Mouse (Mus musculus) ES-Bruce4 (cell line): ENCODE measurements around the gene Olfm1. TPM values are rescaled to one million over a fixed set of nuclear protein-coding genes. Genes with fewer than 3 reads are reported as not detected.

Experiments
- H3K27ac ChIP-seq: 2 replicates; pipeline ENCODE4 v1.5.1; 2012; ENCODE audit warnings: low read length, inconsistent platforms; ENCODE audit not compliant: insufficient read depth
- H3K27me3 ChIP-seq: 2 replicates; pipeline ENCODE4 v1.6.1; 2012; ENCODE audit warnings: mild to moderate bottlenecking, low read length, inconsistent platforms; ENCODE audit not compliant: control insufficient read depth, poor library complexity, insufficient read depth, severe bottlenecking
- H3K36me3 ChIP-seq: 2 replicates; pipeline ENCODE4 v1.6.1; 2012; ENCODE audit warnings: inconsistent platforms, mild to moderate bottlenecking, low read length, moderate library complexity; ENCODE audit not compliant: control insufficient read depth, poor library complexity, insufficient read depth, severe bottlenecking
- H3K4me1 ChIP-seq: one replicate; pipeline ENCODE4 v1.8.1; 2011; ENCODE audit warnings: low read length; ENCODE audit not compliant: control insufficient read depth, insufficient read depth
- H3K4me3 ChIP-seq: 2 replicates; pipeline ENCODE4 v1.5.1; 2011; ENCODE audit warnings: low read depth, mild to moderate bottlenecking, low read length
- H3K9ac ChIP-seq: 2 replicates; pipeline ENCODE4 v1.6.1; 2012; ENCODE audit warnings: low read depth, mild to moderate bottlenecking, inconsistent platforms; ENCODE audit not compliant: poor library complexity, severe bottlenecking
- H3K9me3 ChIP-seq: replicated peaks from 2 replicates; pipeline ENCODE4 v1.6.1; 2012; ENCODE audit warnings: mild to moderate bottlenecking, low read length, inconsistent platforms; ENCODE audit not compliant: control insufficient read depth, poor library complexity, insufficient read depth, severe bottlenecking
- CTCF ChIP-seq: IDR thresholded peaks from one replicate; pipeline ENCODE4 v1.8.1; 2011; ENCODE audit warnings: low read depth, low read length
- EP300 ChIP-seq: IDR thresholded peaks from 2 replicates; pipeline ENCODE4 v1.6.1; 2011; ENCODE audit warnings: low read depth, low read length; ENCODE audit not compliant: insufficient read depth
- POLR2A ChIP-seq: IDR thresholded peaks from one replicate; pipeline ENCODE4 v1.8.1; 2011; ENCODE audit warnings: low read length; ENCODE audit not compliant: insufficient read depth
- polyA plus RNA-seq: library from polyadenylated mRNA; stranded (reverse); fragments of >200 nt; gene quantifications from 2 replicates; pipeline ENCODE4 v1.2.4, GENCODE M21; 2011; ENCODE audit warnings: low read depth; ENCODE audit not compliant: missing spikeins, insufficient read depth, insufficient read length

Olfm1 gene
- polyA plus RNA-seq, 1 experiment, result 8.9 TPM

DNA sequence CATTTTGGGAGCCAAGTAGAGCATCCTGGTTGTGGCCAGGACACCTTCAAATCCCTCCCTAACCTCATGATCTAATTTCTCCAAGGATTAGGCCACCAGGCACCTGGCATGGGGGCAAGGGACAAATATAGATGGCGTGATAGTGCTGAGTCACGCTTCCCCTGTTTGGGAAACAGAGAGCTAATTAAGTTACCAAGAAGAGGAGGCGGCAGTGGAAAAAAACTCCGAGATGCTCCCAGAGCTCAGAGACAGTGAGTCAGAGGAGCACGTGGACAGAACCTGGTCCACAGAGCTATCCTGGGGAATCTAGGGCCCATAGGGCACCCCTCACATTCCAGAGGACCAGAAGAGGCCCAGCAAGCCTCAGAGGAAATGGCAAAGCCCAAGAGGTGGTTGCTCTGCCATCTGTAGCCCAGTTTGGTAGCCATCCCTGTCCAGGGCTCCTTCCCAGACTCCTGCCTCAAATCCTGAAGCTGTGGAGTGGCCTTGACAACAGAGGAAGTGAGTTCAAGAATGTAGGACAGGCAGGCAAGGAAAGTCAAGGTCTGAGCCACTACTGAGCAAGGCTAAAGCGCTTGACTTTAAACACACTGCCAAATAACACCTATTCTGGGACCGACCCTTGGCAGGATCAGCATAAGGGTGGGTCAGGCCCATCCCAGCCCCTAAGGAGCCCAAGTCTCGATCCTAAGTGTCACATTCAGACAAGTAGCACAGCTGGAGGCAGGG lies 52.0 kb downstream of the Olfm1 start:
- H3K4me1 ChIP-seq, result no peaks in the 10 kb centered on the region
- no peaks in the 10 kb centered on the region for H3K9me3 ChIP-seq
- H3K9ac ChIP-seq, result no peak overlapping the region
- no peaks in the 10 kb centered on the region for H3K36me3 ChIP-seq
- no peak overlapping the region for H3K27ac ChIP-seq
- H3K4me3 ChIP-seq, result no peak overlapping the region
- H3K27me3 ChIP-seq, result no peaks in the 10 kb centered on the region
- TF ChIP-seq CTCF, result no peak
- no peak for TF ChIP-seq EP300
- TF ChIP-seq POLR2A, result no peak

DNA sequence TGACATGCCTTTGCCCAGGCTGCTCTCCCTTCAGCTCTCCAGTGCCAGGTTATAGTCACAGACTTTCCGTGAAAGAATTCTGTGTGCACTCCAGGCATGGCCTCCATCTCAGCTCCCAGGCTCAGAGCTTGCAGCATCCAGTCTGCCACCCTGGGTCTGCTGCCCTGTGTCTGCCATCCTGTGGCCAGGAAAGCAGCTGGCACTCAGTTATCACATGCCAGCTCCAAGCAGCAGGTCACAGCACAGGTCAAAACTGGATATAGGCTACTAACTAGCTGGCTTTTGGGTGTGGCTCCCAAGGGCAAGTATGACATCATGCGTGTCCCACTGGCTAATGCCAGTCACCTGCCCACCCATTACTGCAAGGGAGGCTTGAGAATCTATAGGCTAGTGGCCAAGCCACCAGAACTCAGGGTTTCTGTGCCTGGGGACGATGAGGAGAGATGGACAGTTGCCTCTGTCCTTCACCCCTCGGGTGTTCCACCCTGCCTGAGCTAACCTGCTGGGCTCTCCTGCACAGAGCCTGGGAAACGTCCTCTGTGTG lies 53.4 kb downstream of the Olfm1 start:
- H3K4me1 ChIP-seq, result no peaks in the 10 kb centered on the region
- no peak overlapping the region for H3K4me3 ChIP-seq
- no peaks in the 10 kb centered on the region for H3K27me3 ChIP-seq
- H3K9me3 ChIP-seq, result no peaks in the 10 kb centered on the region
- TF ChIP-seq EP300 (no peak), POLR2A (no peak), CTCF (no peak)
- H3K9ac ChIP-seq, result no peak overlapping the region
- H3K36me3 ChIP-seq, result no peaks in the 10 kb centered on the region
- no peak overlapping the region for H3K27ac ChIP-seq

DNA sequence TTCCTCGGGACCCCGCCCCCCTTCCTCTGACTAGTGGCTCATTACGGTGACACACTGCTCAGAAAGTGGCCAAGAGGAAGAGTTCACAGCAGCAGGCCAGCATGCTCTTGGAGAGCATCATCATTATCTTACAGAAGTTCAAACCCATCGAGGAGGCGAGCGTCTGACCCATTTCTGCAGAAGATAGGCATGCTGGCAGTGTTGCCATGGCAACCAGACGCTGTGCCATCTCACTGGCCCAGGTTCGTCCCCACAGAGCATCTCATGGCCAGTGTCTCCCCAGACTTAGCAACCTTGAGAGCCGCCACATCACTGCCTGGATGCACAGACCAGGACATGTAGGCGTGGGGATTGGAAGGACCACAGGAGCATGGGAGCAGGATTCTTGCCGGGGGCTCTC lies 54.3 kb downstream of the Olfm1 start:
- H3K27me3 ChIP-seq, result no peaks in the 10 kb centered on the region
- no peaks in the 10 kb centered on the region for H3K36me3 ChIP-seq
- H3K9ac ChIP-seq, result no peak overlapping the region
- H3K9me3 ChIP-seq, result no peaks in the 10 kb centered on the region
- no peak overlapping the region for H3K4me3 ChIP-seq
- H3K4me1 ChIP-seq, result no peaks in the 10 kb centered on the region
- no peak for TF ChIP-seq CTCF
- TF ChIP-seq POLR2A, result no peak
- TF ChIP-seq EP300, result no peak
- no peak overlapping the region for H3K27ac ChIP-seq

DNA sequence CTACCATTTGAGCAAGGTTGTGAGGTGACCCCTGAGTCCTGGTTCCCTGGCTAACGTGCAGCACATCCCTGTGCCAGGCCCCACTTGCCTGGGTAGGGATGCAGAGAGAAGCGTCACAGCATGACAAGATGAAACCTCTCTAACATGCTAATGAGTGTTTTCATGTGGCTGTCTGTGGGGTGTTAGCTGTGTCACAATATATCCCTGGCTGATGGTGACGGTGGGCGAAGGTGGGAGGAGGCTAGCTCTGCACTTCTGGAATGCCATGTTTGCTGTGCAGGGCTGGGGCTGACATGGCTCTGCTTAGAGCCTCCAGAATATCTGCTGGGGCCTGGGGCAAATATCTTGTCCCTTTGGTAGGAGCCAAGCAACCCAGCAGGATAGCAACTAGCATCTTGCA lies 59.8 kb downstream of the Olfm1 start:
- TF ChIP-seq EP300, result no peak
- TF ChIP-seq POLR2A, result no peak
- no peak for TF ChIP-seq CTCF
- no peak overlapping the region for H3K27ac ChIP-seq
- no peaks in the 10 kb centered on the region for H3K27me3 ChIP-seq
- H3K9ac ChIP-seq, result no peak overlapping the region
- H3K4me1 ChIP-seq, result no peaks in the 10 kb centered on the region
- no peaks in the 10 kb centered on the region for H3K36me3 ChIP-seq
- no peak overlapping the region for H3K4me3 ChIP-seq
- H3K9me3 ChIP-seq, result no peaks in the 10 kb centered on the region

DNA sequence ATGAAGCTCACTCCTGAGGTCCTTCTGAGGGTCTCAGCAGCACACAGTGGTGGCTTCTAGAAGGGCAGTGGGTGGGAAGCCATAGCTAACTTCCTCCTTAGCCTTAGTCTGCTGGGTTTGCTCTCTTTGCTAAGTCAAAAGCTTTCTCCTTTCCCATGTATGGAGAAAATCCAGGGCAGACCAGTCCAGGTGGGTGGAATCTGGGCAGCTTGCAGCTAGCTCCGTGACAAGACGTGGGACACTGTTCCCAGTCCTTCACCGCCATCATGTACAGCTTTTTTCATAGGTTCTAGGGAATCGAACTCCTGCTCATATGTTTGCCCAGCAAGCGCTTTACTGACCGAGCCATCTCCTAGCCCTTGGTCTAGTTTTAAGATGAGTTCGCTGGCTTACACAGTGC lies 63.2 kb downstream of the Olfm1 start:
- no peak overlapping the region for H3K27ac ChIP-seq
- TF ChIP-seq EP300, result no peak
- no peak for TF ChIP-seq POLR2A
- TF ChIP-seq CTCF, result no peak
- H3K4me1 ChIP-seq, result no peaks in the 10 kb centered on the region
- no peak overlapping the region for H3K9ac ChIP-seq
- no peaks in the 10 kb centered on the region for H3K27me3 ChIP-seq
- H3K9me3 ChIP-seq, result no peaks in the 10 kb centered on the region
- H3K36me3 ChIP-seq, result no peaks in the 10 kb centered on the region
- no peak overlapping the region for H3K4me3 ChIP-seq

DNA sequence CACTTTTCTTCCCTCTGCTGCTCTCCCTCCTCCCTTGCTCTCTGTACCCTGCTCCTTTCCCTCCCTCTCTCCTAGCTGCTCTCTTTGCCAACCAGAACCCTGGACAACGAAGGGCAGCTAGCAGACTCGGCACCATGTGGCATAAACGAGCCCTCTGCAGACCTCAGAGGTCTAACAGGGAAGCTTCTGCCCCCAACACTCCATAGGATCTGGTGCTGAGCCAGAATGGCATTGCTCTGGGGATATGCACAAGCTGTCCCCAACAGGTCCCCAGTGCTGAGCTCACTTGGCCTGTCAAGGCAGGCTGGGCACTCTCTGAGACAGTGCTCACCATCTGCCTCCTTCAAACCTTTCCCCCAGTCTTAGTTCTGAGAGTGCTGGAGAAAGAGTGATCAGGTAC lies 68.6 kb downstream of the Olfm1 start:
- TF ChIP-seq EP300 (no peak), CTCF (no peak), POLR2A (no peak)

More for the DNA sequence above, 68.6 kb downstream of the Olfm1 start:
- Histone ChIP-seq H3K27me3 (no peaks in the 10 kb centered on the region), H3K9me3 (no peaks in the 10 kb centered on the region), H3K9ac (no peak overlapping the region), H3K27ac (no peak overlapping the region), H3K4me1 (no peaks in the 10 kb centered on the region), H3K36me3 (no peaks in the 10 kb centered on the region), H3K4me3 (no peak overlapping the region)
